Mouse (Mus musculus) heart, adult 2 months (tissue): ENCODE results near the gene Epb41l4b.

Experiments
- CTCF ChIP-seq: fragments of 200-600 bp; IDR thresholded peaks from 2 replicates; pipeline ENCODE4 v1.8.1; 2022; ENCODE audit warnings: antibody characterized with exemption, mild to moderate bottlenecking, moderate library complexity
- EP300 ChIP-seq: fragments of 200-500 bp; IDR thresholded peaks from 2 replicates; pipeline ENCODE4 v1.6.1; 2011; ENCODE audit warnings: low read depth, low read length, control low read depth; ENCODE audit not compliant: insufficient read depth

DNA sequence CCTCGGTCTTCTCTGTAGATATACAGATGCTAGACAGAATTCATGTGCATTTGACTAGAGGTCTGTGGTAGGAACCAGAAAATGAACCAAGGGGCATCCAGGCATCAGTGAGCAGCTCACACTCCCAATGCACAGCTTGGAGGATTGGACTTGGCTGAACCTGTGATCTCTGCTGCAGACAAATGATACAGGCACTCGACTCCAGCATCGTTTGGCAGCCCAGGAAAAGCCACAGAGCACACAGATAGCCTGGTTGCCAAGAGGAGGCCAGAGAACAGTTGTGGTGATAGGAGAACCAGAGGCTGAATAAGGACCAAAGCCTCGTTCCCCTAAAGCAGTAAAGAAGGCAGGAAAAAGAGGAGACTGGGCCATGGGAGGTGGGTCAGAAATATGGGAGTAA lies 42.1 kb downstream of the Epb41l4b start:
- no peak for TF ChIP-seq CTCF
- no peak for TF ChIP-seq EP300
